Mouse (Mus musculus): ENCODE measurements around the gene Kif5a. TPM values are rescaled to one million over a fixed set of nuclear protein-coding genes. Genes with fewer than 3 reads are reported as not detected.

The Kif5a gene
- 0.06 and 0.15 TPM in 2 replicates for polyA plus RNA-seq (2015; fragmentation: Nextera tagmentation; extraction: Ambion mirVana)

GRCm38 (mm10) chr10:127262548-127263398 lies at the start of gene Kif5a:
Kif5a (minus strand) TSS chr10:127263348.

GRCm38 (mm10) chr10:127311476-127312355 lies 48.6 kb upstream of the Kif5a start, which contains the start of gene Mars:
Mars (minus strand) TSS chr10:127311786.

GRCm38 (mm10) chr10:127288800-127289572 lies 25.8 kb upstream of the Kif5a start, which contains the start of gene Mbd6:
Mbd6 (minus strand) TSS chr10:127289018.

GRCm38 (mm10) chr10:127266112-127267091 lies 3.3 kb upstream of the Kif5a start, which contains the start of gene Dctn2:
Dctn2 (plus strand) TSS chr10:127266368.

GRCm38 (mm10) chr10:127211414-127211854 lies 51.7 kb downstream of the Kif5a start, which contains the start of gene Pip4k2c:
Pip4k2c (minus strand) TSS chr10:127211585.

GRCm38 (mm10) chr10:127195328-127196129 lies 67.6 kb downstream of the Kif5a start, which contains the start of gene Dtx3:
Dtx3 (minus strand) TSS chr10:127195728.

GRCm38 (mm10) chr10:127189651-127190381 lies 73.3 kb downstream of the Kif5a start, which contains the start of gene Arhgef25:
Arhgef25 (minus strand) TSS chr10:127190083.

GRCm38 (mm10) chr10:127179871-127180694 lies 83.1 kb downstream of the Kif5a start, which contains the start of gene Slc26a10:
Slc26a10 (minus strand) TSS chr10:127180645.

Other genes starting within 250 kb of the Kif5a start
- 53.2 and 54.6 TPM in 2 replicates for gene Tsfm, start 232.5 kb downstream of the Kif5a start, polyA plus RNA-seq (2015; fragmentation: Nextera tagmentation; extraction: Ambion mirVana)
- 30.3 and 30.7 TPM in 2 replicates for gene Mettl1, start 221.9 kb downstream of the Kif5a start, polyA plus RNA-seq (2015; fragmentation: Nextera tagmentation; extraction: Ambion mirVana)
- 0.10 and 0.16 TPM in 2 replicates for gene Eef1akmt3, start 221.8 kb downstream of the Kif5a start, polyA plus RNA-seq (2015; fragmentation: Nextera tagmentation; extraction: Ambion mirVana)
- gene Cyp27b1, start 215.1 kb downstream of the Kif5a start, polyA plus RNA-seq (2015; fragmentation: Nextera tagmentation; extraction: Ambion mirVana), result not detected in 2 replicates
- gene March9, start 203.2 kb downstream of the Kif5a start, polyA plus RNA-seq (2015; fragmentation: Nextera tagmentation; extraction: Ambion mirVana), result 0.08 and 0.11 TPM in 2 replicates
- 558 and 561 TPM in 2 replicates for gene Cdk4, start 199.8 kb downstream of the Kif5a start, polyA plus RNA-seq (2015; fragmentation: Nextera tagmentation; extraction: Ambion mirVana)
- gene Tspan31, start 193.1 kb downstream of the Kif5a start, polyA plus RNA-seq (2015; fragmentation: Nextera tagmentation; extraction: Ambion mirVana), result 37.4 and 47.0 TPM in 2 replicates
- 2.5 and 3.6 TPM in 2 replicates for gene Agap2, start 188.1 kb downstream of the Kif5a start, polyA plus RNA-seq (2015; fragmentation: Nextera tagmentation; extraction: Ambion mirVana)
- 47.0 and 54.4 TPM in 2 replicates for gene Os9, start 142.2 kb downstream of the Kif5a start, polyA plus RNA-seq (2015; fragmentation: Nextera tagmentation; extraction: Ambion mirVana)
- gene B4galnt1, start 98.1 kb downstream of the Kif5a start, polyA plus RNA-seq (2015; fragmentation: Nextera tagmentation; extraction: Ambion mirVana), result 22.9 and 24.8 TPM in 2 replicates
- 1.5 and 1.6 TPM in 2 replicates for gene Slc26a10, start 82.7 kb downstream of the Kif5a start, polyA plus RNA-seq (2015; fragmentation: Nextera tagmentation; extraction: Ambion mirVana)
- 13.1 and 17.5 TPM in 2 replicates for gene Arhgef25, start 73.3 kb downstream of the Kif5a start, polyA plus RNA-seq (2015; fragmentation: Nextera tagmentation; extraction: Ambion mirVana)
- 36.1 and 42.7 TPM in 2 replicates for gene Dtx3, start 67.6 kb downstream of the Kif5a start, polyA plus RNA-seq (2015; fragmentation: Nextera tagmentation; extraction: Ambion mirVana)
- gene Pip4k2c, start 51.8 kb downstream of the Kif5a start, polyA plus RNA-seq (2015; fragmentation: Nextera tagmentation; extraction: Ambion mirVana), result 41.4 and 44.1 TPM in 2 replicates
- gene Dctn2, start 3.0 kb upstream of the Kif5a start, polyA plus RNA-seq (2015; fragmentation: Nextera tagmentation; extraction: Ambion mirVana), result 94.5 and 104 TPM in 2 replicates
- 11.7 and 14.1 TPM in 2 replicates for gene Mbd6, start 25.7 kb upstream of the Kif5a start, polyA plus RNA-seq (2015; fragmentation: Nextera tagmentation; extraction: Ambion mirVana)
- 79.4 and 88.0 TPM in 2 replicates for gene Mars, start 48.4 kb upstream of the Kif5a start, polyA plus RNA-seq (2015; fragmentation: Nextera tagmentation; extraction: Ambion mirVana)
- gene Arhgap9, start 58.6 kb upstream of the Kif5a start, polyA plus RNA-seq (2015; fragmentation: Nextera tagmentation; extraction: Ambion mirVana), result 38.7 and 46.0 TPM in 2 replicates
- gene Gli1, start 78.6 kb upstream of the Kif5a start, polyA plus RNA-seq (2015; fragmentation: Nextera tagmentation; extraction: Ambion mirVana), result 0.66 and 1.1 TPM in 2 replicates
- not detected in 2 replicates for gene Inhbe, start 91.1 kb upstream of the Kif5a start, polyA plus RNA-seq (2015; fragmentation: Nextera tagmentation; extraction: Ambion mirVana)
- not detected in 2 replicates for gene Inhbc, start 107.1 kb upstream of the Kif5a start, polyA plus RNA-seq (2015; fragmentation: Nextera tagmentation; extraction: Ambion mirVana)
- gene R3hdm2, start 117.0 kb upstream of the Kif5a start, polyA plus RNA-seq (2015; fragmentation: Nextera tagmentation; extraction: Ambion mirVana), result 14.1 and 16.8 TPM in 2 replicates
- 0.12 and 0.49 TPM in 2 replicates for gene Stac3, start 238.3 kb upstream of the Kif5a start, polyA plus RNA-seq (2015; fragmentation: Nextera tagmentation; extraction: Ambion mirVana)

Data from spleen, postnatal 0 days (tissue).